Mouse (Mus musculus): Measurements from ENCODE around the gene Pdzrn3.

The Pdzrn3 gene

DNA sequence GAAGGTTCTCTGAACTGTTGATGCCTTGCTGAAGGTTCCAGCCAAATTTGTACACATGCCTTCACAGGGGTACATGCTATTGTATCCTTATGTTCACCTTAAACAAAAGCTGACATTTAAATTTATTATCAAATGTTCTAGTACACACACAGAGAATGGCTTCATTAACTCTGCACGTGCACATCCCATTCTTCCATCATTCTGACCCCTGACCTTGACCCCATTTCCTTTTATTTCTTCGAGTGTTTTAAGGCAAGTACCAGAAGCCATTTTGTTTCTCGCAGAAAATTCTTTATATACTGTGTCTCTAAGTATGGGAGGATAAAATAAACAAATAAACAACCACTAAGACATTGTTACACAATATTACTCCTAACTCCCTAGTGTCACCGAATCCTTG, 123.0 kb downstream of the Pdzrn3 start:
- no peak for DNase-seq (ENCODE audit: low spot score)

GRCm38 (mm10) chr6:101251916-101252603, 125.6 kb downstream of the Pdzrn3 start:
- DNase-seq (ENCODE audit: low spot score) = peak; percentile 21

DNA sequence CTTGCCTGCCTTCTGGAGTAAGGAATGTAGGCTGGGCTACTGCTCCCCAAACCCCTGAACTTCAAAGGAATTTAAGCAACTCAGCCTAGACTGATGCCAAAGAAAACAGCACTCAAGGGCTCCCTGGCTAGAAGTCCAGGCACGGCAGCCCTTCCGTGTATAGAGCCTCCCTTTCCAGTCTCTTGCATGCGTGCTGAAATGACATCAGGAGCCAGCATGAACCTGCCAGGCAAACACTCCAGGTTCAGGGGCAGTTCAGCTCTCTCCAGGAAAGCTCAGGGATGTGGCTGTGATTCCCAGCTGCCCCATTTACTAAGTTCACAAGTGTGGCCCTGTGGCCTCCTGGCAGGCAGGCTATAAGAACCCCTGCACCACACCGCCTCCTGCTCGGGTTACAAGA, 126.5 kb downstream of the Pdzrn3 start:
- DNase-seq (ENCODE audit: low spot score) = no peak

- no peak for DNase-seq (ENCODE audit: low spot score)
These were observed 131.6 kb downstream of the Pdzrn3 start for GRCm38 (mm10) chr6:101246137-101246536.

DNA sequence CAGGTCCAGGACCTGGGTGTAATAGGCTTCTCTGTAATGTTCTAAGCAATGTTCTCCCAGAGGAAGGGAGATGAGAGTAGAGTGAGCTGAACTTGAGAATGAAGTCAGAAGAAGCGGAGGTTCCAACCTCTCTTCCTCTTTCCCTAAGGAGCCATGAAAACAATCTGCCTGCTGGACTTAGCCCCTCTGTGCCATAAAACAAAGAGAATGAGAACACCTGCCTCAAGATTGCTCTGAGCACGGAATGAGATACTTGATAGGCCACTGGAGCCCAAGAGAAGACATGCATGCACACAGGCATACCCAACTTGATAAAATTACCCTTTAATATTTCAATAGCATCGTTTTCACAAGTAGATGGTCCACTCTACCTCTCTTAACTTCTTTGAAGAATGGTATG, 133.3 kb downstream of the Pdzrn3 start:
- DNase-seq (ENCODE audit: low spot score) = no peak

DNA sequence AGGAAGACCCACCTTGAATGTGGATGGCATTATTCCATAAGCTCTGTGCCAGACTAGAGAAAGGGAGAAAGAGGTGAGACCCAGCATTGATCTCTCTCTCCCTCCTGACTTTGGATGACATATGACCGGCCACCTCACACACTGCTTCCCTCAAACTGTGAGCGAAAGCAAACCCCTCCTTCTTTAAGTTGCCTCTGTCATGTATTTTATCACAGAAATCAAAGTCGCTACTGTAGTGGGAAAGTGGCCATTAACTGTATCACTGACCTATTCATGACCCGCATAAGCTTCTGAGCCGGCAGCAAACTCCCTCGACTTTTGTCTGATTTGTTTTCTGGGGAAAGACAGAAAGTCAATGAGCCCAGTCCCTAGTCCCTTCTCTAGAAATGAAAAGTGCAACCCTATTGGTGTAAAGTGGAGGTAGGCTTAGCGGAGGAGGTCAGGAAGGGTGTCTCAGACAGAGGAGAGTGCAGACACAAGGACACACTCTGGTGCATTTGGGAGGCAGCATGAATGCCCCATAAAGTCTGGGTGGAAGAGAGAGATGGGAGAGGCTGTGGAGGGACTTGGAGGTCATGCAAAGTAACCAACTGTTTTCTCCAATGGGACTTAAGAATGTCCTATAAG, 134.4 kb downstream of the Pdzrn3 start:
- DNase-seq (ENCODE audit: low spot score) = no peak

- DNase-seq (ENCODE audit: low spot score) = no peak
These were observed 141.0 kb downstream of the Pdzrn3 start for GRCm38 (mm10) chr6:101236641-101237246.

- no peak for DNase-seq (ENCODE audit: low spot score)
These were observed 141.5 kb downstream of the Pdzrn3 start for GRCm38 (mm10) chr6:101236230-101236629.

GRCm38 (mm10) chr6:101234349-101234748, 143.3 kb downstream of the Pdzrn3 start:
- no peak for DNase-seq (ENCODE audit: low spot score)

DNA sequence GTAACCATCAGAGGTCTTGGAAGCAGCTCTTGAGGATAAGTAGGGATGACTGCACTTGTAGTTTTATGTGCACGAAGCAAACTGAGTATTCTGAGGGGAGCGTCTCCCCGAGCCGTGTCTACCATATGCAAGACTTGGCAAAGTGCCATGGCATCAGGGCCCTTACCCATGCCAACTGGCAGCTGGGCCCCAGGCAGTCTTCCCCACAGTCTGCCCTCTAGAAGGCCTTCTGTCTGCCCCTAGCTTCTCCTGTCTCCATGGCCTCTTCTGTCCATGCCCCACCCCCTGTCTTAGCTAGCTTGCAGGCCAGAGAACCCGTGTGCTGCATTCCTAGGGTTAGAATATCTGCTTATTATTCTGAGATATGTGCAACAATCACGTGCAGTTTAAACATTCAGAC, 144.0 kb downstream of the Pdzrn3 start:
- DNase-seq (ENCODE audit: low spot score) = peak; percentile 19

DNA sequence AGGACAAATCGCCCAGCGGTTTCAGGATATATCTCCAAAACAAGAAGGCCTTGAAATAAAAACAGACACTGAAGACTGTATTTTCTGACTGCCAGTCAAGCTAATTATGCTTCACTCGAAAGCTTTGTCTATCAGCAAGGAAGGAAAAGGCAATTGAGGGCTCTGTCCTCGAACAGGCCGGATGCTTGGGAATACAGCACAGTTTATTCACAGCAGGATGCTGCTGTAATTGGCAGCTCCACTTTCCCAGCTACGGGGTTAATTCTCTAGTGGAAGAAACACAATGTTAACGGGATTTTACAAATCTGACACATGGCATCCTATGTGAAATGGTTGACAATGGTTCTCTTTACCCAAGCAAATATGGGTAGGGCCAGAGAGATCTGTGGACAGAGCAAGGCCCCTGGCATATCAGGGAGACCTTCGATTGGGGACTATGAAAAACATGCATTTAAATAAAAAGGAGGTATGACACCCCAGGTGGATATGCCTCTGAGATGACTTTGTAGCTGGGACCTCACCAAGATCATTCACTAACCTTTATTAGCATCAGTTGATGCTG, 150.3 kb downstream of the Pdzrn3 start:
- DNase-seq (ENCODE audit: low spot score) = no peak

DNA sequence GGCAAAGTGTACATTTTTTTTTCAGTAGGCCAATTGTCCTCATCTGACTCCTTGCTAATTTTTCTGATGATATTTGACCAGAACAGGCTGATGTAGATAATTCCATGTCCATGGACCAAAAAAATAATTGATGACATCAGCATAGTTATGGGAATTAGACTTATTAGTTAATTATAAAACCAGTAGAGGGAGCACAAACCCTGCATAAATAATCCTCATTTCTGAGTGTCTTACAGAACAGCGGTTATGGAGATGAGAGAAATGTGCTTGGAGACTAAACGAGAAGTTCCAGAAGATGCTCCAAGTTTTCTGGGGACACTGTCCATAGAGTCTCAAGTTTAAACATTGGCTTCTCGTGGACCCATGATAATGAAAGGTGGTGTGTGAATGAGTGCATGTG, 157.4 kb downstream of the Pdzrn3 start:
- no peak for DNase-seq (ENCODE audit: low spot score)

DNA sequence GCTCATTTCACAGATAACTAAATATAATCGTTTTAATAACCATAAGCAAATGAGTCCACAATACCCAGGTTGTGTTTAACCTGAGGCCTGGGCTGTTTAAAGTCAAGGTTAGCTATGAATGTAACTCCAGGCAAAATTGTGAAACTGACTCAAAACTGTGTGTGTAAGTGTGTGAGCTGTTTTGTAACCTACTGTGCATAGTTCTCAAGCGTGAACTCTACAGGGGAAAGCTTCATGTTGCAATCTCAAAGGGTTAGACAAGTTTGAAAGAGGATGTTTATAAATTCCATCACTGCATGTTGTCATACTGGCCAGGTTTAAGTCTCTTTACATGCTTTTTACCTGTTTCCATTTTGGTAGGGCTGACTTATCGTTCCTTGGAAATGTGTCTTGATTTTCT, 158.7 kb downstream of the Pdzrn3 start:
- DNase-seq (ENCODE audit: low spot score) = no peak

GRCm38 (mm10) chr6:101218197-101218596, 159.5 kb downstream of the Pdzrn3 start:
- DNase-seq (ENCODE audit: low spot score) = no peak

GRCm38 (mm10) chr6:101217756-101218155, 159.9 kb downstream of the Pdzrn3 start:
- DNase-seq (ENCODE audit: low spot score) = no peak

DNA sequence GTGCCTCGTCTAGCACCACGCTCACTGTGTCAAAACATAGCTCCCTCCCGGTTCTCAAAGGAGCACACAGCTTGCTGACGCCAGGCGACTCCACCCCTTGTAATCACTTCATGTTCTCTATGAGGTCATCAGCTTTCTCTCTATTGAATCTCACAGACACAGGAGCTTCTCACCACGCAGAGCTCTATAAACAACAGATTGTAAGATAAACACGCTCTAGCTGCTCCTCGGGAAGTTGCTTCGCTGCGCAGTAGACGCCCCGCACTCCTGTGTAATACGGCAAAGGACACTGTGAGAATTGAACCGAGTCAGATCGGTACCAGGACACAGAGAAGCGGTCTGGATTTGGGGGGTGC, 162.3 kb downstream of the Pdzrn3 start:
- peak; percentile 11 for DNase-seq (ENCODE audit: low spot score)

DNA sequence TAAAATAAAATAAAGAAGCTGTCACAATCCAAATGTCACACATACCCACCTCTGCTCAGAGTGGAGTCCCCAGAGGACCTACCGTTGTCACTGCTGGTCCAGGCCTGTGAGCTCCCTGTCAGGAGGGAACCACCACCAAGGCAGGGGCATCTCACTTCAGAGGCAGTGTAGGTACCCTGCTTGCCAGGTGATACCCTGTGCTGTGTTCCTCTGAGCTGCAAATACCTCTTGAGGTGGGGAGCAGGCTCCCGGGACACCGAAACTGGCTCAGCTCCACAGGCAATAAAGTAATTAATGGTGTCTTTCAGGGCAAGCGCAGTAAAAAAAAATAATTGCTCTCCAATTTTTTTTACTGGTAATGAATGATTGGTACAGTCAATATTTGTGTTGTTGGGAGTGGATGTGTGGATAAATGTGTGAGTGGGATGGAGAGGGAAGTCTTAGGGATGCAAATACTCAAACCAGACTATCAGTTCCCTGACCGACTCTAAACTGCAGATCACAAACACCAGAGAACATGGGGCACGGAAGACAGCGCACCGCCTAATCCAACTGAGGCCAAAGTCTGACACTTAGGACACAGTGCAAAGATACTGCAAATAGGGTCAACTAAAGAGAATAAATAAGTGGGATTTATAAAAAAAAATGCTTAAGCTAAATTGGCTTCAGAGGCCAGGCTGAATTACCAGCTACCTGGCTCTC, 162.8 kb downstream of the Pdzrn3 start:
- no peak for DNase-seq (ENCODE audit: low spot score)

DNA sequence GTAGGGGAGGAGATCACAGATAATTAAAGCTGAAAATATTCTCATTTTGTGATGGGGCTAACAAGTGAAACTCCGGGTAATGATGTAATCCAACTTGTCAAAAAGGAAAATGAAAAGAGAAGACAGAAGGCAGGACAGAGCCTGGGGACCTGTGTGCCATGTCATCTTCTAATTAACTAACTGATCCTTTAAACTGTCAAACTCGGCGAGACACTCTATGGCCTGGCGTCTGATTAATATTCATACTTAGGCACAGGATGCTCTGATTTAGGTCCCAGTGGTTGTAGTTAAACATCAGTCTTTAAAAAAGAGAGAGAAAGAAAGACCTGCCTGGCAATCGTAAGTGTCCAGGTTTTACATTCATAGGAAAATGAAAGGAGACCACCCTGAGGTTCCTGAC, 164.6 kb downstream of the Pdzrn3 start:
- DNase-seq (ENCODE audit: low spot score) = no peak

- DNase-seq (ENCODE audit: low spot score) = no peak
These were observed 165.6 kb downstream of the Pdzrn3 start for GRCm38 (mm10) chr6:101212086-101212485.

GRCm38 (mm10) chr6:101211361-101211841, 166.3 kb downstream of the Pdzrn3 start:
- no peak for DNase-seq (ENCODE audit: low spot score)

GRCm38 (mm10) chr6:101198943-101199298, 178.8 kb downstream of the Pdzrn3 start:
- DNase-seq (ENCODE audit: low spot score) = peak; percentile 27

- DNase-seq (ENCODE audit: low spot score) = peak; percentile 20
These were observed 179.3 kb downstream of the Pdzrn3 start for GRCm38 (mm10) chr6:101198284-101198942.
